Mouse (Mus musculus): Measurements from ENCODE around the gene Rbx1. TPM values are rescaled to one million over a fixed set of nuclear protein-coding genes. Genes with fewer than 3 reads are reported as not detected.

The Rbx1 gene
- total RNA-seq, 4 experiments from 2014 or later: 150 to 165 (median 155) TPM

GRCm38 (mm10) chr15:81485483-81485882 is 19.4 kb downstream of the Rbx1 start:
- DNase-seq: no peak

- DNase-seq: no peak
These were observed 37.4 kb downstream of the Rbx1 start for GRCm38 (mm10) chr15:81503466-81503865.

GRCm38 (mm10) chr15:81503995-81504394 is 37.9 kb downstream of the Rbx1 start:
- DNase-seq: no peak

GRCm38 (mm10) chr15:81507201-81507600 is 41.1 kb downstream of the Rbx1 start:
- DNase-seq: no peak

GRCm38 (mm10) chr15:81510621-81511020 is 44.5 kb downstream of the Rbx1 start:
- DNase-seq: no peak

- peak; percentile 56 for DNase-seq
These were observed 45.6 kb downstream of the Rbx1 start for GRCm38 (mm10) chr15:81511601-81512261.

- peak; percentile 84 for DNase-seq
These were observed 48.2 kb downstream of the Rbx1 start for GRCm38 (mm10) chr15:81514111-81514971.

- DNase-seq: no peak
These were observed 49.1 kb downstream of the Rbx1 start for GRCm38 (mm10) chr15:81515221-81515620.

- DNase-seq: no peak
These were observed 51.9 kb downstream of the Rbx1 start for GRCm38 (mm10) chr15:81518031-81518430.

- no peak for DNase-seq
These were observed 52.7 kb downstream of the Rbx1 start for GRCm38 (mm10) chr15:81518761-81519160.

GRCm38 (mm10) chr15:81522036-81522751 is 56.1 kb downstream of the Rbx1 start:
- DNase-seq: peak; percentile 79

- no peak for DNase-seq
These were observed 56.7 kb downstream of the Rbx1 start for GRCm38 (mm10) chr15:81522761-81523168.

- peak; percentile 95 for DNase-seq
These were observed 57.2 kb downstream of the Rbx1 start for GRCm38 (mm10) chr15:81523169-81523871.

- no peak for DNase-seq
These were observed 57.8 kb downstream of the Rbx1 start for GRCm38 (mm10) chr15:81523901-81524300.

Other genes starting within 250 kb of the Rbx1 start
- under 1 TPM; 0.15 to 0.86 (median 0.51) TPM for gene Mchr1, start 230.8 kb upstream of the Rbx1 start, total RNA-seq (2022)
- gene Slc25a17, start 105.5 kb upstream of the Rbx1 start, total RNA-seq (2022): 100 to 1,000 TPM in 2 of 4 experiments, 10 to 100 TPM in 2; 70.7 to 112 (median 90.9) TPM
- 100 to 1,000 TPM; 163 to 268 (median 222) TPM for gene St13, start 66.2 kb upstream of the Rbx1 start, total RNA-seq (2022)
- 10 to 100 TPM; 24.8 to 34.4 (median 28.9) TPM for gene Xpnpep3, start 66.2 kb upstream of the Rbx1 start, total RNA-seq (2022)
- under 1 TPM in 1 of 4 experiments, not detected in 3; 0.34 TPM for gene Dnajb7, start 58.0 kb upstream of the Rbx1 start, total RNA-seq (2022)
- gene Ep300, start 119.1 kb downstream of the Rbx1 start, total RNA-seq (2022): 100 to 1,000 TPM in 1 of 4 experiments, 10 to 100 TPM in 3; 62.2 to 107 (median 76.8) TPM
- 10 to 100 TPM; 23.0 to 28.4 (median 24.5) TPM for gene L3mbtl2, start 197.6 kb downstream of the Rbx1 start, total RNA-seq (2022)
- gene Chadl, start 231.0 kb downstream of the Rbx1 start, total RNA-seq (2022): 1 to 10 TPM; 2.2 to 5.7 (median 3.5) TPM